Mouse (Mus musculus): Measurements from ENCODE around the gene Gmppb.

The Gmppb gene

DNA sequence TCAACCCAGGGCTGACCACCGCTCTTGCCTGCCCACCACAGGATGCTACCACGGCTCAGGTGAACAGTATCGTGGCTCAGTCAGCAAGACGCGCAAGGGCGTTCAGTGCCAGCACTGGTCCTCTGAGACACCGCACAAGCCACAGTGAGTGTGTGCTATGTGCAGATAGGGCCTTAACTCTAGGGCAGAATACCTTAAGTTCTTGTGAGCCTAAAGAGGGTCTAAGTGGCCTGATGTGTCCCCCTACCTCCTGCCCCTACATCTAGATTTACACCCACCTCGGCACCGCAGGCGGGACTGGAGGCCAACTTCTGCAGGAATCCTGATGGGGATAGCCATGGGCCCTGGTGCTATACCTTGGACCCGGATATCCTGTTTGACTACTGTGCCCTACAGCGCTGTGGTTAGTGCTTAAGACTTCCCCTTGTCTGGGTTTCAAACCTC is 34.0 kb downstream of the Gmppb start, which contains the start of gene Rnf123:
Rnf123 (minus strand) TSS at position 359 of the 444 bp plus-strand sequence.
- no peak for DNase-seq

DNA sequence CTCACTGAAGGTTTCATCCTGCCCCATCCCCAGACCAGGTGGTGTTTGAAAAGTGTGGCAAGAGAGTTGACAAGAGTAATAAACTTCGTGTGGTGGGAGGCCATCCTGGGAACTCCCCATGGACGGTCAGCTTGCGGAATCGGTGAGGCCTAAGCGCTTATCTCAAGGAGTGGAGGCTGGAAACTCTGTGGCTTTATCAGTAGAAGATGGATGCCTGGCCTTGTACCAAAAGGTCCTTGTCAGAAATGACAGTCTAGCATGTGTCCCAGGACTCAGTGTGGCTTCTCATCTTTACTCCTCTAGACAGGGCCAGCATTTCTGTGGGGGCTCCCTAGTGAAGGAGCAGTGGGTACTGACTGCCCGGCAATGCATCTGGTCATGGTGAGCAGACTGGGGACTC is 34.5 kb downstream of the Gmppb start:
- no peak for DNase-seq

DNA sequence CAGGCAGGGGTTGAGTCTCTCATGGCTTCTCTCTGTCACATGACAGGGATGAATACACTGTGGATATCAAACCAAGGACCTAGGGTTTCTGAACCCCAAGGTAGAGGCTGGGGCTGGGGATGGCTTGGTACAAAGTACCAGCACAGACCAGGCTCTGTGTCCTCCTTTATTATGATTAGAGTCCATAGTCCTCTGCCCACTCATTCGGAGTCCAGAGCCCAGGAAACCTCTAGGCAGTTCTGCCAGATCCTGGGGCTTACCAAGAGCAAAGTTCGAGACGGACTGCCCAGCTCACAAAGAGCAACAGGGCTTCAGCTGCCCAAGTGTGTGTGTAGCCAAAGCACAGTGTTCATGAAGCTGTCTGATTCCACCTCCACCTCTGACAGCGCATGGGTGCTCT is 36.2 kb downstream of the Gmppb start:
- DNase-seq: no peak

DNA sequence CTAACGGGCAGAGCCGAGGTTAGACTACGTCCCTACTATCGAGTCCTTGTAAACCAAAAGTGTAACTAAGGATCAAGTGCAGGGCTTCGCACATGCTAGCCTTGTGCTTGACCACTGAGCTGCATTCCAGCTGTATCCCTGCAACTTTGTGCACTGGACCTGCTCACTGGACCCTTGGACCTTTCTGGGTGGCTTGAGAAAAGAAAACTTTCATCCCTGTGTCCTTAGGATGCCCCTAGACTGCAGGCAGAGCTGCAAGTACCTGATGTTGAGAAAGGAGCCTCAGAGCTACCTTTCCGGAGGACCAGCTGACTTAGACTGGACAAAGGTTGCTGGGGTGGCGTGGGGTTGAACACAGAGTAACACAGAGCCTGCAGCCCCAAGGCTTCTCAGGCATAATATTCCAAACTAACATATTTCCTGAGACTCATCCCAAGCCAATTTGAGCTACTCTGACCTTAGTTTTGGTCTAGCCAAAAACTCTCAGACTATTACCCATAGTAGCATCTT is 41.6 kb downstream of the Gmppb start:
- no peak for DNase-seq

DNA sequence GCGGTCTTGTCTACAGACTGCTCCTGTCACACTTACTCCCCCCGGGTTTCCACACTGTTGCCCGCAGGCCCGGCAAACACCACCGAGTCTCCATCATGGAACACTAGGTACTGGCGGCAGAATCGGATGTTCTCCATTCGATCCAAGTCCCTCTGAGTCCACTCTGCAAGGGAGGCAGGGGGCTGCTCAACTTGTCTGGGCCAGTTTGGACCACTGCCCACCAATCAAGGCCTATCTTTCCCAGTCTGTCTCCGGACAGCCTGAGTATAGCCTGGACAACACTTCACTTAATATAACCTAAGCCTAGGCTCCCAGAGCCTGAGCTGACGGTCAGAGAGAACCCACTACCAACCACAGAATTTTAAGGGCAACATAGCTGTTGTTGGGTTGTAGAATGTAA is 44.5 kb downstream of the Gmppb start:
- no peak for DNase-seq

DNA sequence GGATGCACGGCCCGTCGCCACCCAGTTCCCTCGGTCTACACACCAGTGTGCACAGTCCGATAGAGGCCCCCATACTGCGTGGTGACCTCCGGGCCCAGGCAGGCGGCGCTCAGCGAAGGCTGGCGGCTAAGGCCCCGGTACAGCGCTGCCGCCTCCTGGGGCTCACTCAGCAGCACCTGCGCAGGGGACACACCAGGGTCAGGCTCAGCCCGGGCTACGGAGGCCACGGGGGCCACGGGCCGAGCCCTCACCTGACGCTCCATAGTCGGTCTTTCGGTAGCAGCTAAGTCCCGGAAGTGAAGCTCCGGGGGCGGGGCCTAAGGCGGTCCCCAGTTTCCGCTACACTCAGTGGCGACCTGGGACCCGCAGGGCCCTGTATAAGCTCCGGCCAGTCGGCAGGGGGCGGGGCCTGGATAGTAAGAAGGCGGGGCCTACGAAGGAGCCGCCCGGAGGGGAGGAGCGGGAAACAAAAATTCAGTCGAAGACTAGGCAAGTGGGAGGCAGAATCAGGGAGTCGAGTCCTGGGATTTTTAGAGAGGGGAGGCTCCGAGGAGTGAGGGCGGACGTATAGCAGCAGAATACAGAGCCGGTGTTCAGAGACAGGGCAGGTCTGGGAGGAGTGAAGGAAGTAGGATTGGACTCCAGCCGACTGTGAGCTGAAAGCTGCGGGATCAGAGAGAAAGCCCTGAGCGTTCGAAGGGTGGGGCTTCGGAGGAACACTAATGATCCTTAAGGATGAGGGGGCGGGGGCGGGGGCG is 45.3 kb downstream of the Gmppb start, which contains the start of gene Apeh:
Apeh (minus strand) TSS at position 423 of the 758 bp plus-strand sequence.
- peak; percentile 97 for DNase-seq

DNA sequence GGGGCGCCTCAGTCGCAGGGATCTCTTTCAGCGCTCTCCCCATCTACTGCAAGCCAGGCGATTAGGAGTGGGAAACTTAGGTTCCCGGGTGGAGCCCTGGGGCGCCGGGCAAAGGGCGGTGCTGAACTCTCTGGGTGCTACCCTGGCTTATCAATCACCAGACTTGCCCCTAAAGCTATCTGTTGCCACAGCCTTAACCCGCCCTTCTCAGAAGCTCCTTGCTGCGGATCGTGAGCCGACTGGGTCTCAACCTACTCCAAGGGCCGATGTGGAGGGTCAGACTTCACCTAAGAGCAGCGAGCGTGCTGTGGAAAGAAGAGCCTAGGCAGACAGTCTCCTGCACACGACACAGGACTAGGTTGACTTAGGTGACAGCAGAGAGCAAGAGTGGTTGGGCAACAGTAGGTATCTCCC is 46.0 kb downstream of the Gmppb start:
- DNase-seq: peak; percentile 44

DNA sequence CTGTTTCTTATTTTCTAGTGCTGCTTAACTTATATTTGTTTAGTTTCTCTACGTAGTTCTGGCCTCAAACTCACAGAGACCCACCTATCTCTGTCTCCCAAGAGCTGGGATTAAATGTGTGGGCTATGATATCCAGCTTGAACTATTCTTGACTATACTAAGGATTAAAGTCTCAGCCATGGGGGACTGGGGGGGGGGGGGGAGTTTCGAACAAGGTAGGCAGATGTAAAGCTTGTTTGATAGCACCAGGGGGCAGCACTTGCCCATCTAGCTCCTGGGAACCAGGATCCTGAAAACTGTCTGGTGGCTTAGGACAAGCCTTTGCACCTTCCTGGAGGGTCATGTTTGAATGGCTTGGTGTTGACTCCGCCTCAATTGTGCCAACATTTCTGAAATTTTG is 46.5 kb downstream of the Gmppb start:
- peak; percentile 66 for DNase-seq

DNA sequence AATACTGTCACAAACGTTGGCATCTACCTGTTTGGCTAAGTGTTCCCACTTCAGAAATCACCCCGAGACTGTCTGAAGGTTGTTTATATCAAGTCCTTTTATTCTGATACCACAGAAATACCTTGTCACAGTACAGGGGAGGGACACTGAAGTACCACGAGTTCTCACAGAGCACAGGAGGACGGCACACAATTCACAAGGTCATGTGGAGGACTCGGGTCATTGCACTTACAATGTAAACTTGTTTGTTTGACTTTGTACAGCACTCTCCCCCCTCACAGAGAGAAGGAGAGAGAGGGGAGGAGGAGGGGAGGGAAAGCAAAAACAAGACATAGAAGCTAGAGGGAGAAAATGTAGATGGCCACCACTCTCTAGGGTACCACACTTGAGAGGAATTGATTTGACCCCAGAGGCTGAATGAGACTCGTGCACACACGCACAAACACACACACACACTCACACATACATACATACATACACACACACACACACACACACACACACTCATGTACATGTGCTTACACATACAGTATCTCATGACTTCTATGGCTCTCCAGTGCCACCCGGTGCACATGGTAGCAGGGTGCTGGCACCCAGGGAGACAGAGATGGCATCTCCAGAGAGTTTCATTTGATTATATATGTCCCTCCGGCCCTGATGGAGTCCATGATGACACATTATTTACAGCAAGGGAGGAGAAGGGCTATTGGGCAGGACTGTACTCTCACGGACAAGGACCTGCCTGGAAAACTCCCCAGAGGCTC is 47.1 kb downstream of the Gmppb start:
- DNase-seq: no peak

DNA sequence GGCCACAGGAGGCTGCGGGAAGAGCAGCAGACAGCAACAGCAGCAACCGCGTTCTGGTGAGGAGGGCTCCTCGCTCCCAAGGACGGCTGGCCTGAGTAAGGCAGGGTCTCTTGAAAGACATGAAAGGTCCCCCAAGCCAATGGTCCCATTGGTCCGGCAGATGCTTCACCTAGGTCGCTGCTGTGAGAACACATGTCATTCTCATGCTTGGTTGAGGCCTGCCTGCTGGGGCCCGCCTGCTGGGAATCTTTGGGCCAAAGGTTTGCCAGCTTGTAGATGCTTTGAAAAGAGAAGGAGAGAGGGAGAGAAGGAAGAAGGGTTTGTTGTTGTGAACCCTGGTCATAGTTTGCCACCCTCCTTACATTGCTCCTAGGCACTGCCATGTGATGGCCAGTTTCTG is 50.6 kb downstream of the Gmppb start:
- no peak for DNase-seq

Measured in thymus, postnatal 25 days (tissue).